Mouse (Mus musculus): ENCODE results near the gene Zfp488. TPM values are rescaled to one million over a fixed set of nuclear protein-coding genes. Genes with fewer than 3 reads are reported as not detected.

Zfp488 gene
- polyA plus RNA-seq, 1 experiment from 2014 or later: not detected

DNA sequence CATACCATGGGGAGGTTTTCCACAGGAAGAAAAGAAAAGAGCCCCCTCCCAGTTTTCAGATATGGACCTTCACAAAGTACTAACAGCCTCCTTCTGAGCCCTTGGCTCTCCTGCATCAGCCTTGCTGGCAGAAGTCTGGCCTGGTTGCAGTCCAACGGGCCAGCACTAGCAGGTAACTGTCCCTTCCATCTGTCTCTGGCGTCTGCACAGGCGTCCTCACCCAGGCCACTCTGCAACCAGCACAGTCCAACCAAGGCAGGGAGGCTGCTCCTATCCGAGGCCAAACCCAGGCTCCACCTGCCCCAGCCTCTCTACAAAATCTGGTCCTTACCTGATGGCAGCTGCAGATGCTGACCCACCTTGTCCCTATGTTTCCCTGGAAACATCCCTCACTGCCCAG lies 13.4 kb upstream of the Zfp488 start:
- 68% methylated on average over 4 of the region's 4 CpGs for WGBS
- Histone ChIP-seq H3K4me2 (no peak overlapping the region), H3K4me1 (replicated peaks) (peaks cover 11% of the 10 kb centered on the region), H3K36me3 (no peaks in the 10 kb centered on the region), H3K27me3 (replicated peaks) (no peaks in the 10 kb centered on the region; the same call in 1 of the 2 replicates), H3K9ac (no peak overlapping the region), H3K9me3 (replicated peaks) (no peaks in the 10 kb centered on the region), H3K4me3 (no peak overlapping the region), H3K27ac (ENCODE audit: poor library complexity, severe bottlenecking) (no peak overlapping the region)
- ATAC-seq (ENCODE audit: insufficient number of reproducible peaks, low FRiP score): no peak

GRCm38 (mm10) chr14:33989201-33989600 lies 10.6 kb upstream of the Zfp488 start:
- Histone ChIP-seq H3K9me3 (replicated peaks) (no peaks in the 10 kb centered on the region), H3K36me3 (no peaks in the 10 kb centered on the region), H3K4me2 (no peak overlapping the region), H3K27ac (ENCODE audit: poor library complexity, severe bottlenecking) (no peak overlapping the region), H3K4me1 (replicated peaks) (peaks cover 7% of the 10 kb centered on the region), H3K4me3 (no peak overlapping the region), H3K9ac (no peak overlapping the region), H3K27me3 (replicated peaks) (no peaks in the 10 kb centered on the region; the same call in 1 of the 2 replicates)
- ATAC-seq (ENCODE audit: insufficient number of reproducible peaks, low FRiP score): no peak
- 48% methylated on average over 3 of the region's 3 CpGs for WGBS

- no peak for ATAC-seq (ENCODE audit: insufficient number of reproducible peaks, low FRiP score)
Observed at GRCm38 (mm10) chr14:33977748-33978147, 816 bp downstream of the Zfp488 start.

GRCm38 (mm10) chr14:33974752-33975151 lies 3.8 kb downstream of the Zfp488 start:
- no peak overlapping the region for H3K9ac ChIP-seq
- H3K4me1 ChIP-seq (replicated peaks): peaks cover 7% of the 10 kb centered on the region; the same call in 1 of the 2 replicates
- no peak for ATAC-seq (ENCODE audit: insufficient number of reproducible peaks, low FRiP score)
- H3K9me3 ChIP-seq (replicated peaks): no peaks in the 10 kb centered on the region
- no peak overlapping the region for H3K27ac ChIP-seq (ENCODE audit: poor library complexity, severe bottlenecking)
- WGBS: 55% methylated on average over 5 of the region's 5 CpGs
- H3K36me3 ChIP-seq: no peaks in the 10 kb centered on the region
- H3K4me3 ChIP-seq: no peak overlapping the region
- peaks cover 30% of the 10 kb centered on the region for H3K27me3 ChIP-seq (replicated peaks)
- H3K4me2 ChIP-seq: no peak overlapping the region

More at GRCm38 (mm10) chr14:33977748-33978147, 816 bp downstream of the Zfp488 start:
- 47% methylated on average over 7 of the region's 7 CpGs for WGBS
- Histone ChIP-seq H3K4me1 (replicated peaks) (peaks cover 7% of the 10 kb centered on the region; the same call in 1 of the 2 replicates), H3K9ac (no peak overlapping the region), H3K36me3 (no peaks in the 10 kb centered on the region), H3K27me3 (replicated peaks) (peaks cover 30% of the 10 kb centered on the region), H3K4me3 (no peak overlapping the region), H3K9me3 (replicated peaks) (no peaks in the 10 kb centered on the region), H3K27ac (ENCODE audit: poor library complexity, severe bottlenecking) (no peak overlapping the region), H3K4me2 (no peak overlapping the region)

DNA sequence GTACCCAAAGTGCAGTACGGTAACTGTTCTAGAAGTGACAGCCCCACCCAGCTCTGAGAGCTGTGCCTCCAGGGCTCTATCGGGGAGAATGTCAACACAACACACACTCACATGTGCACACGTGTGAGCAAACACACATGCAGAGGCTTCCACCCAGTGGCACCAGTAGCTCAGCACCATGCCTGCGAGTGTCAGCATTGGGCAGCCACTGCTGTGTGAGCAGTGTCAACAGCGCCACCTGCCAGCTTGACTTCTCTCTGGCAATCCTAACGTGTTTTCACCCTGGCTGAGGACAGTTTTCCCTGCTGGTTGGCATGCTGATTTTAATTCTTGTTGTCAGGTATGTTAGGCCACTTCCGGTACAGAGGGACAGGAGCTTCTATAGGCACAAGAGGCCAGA lies 5.9 kb downstream of the Zfp488 start:
- Histone ChIP-seq H3K4me3 (no peak overlapping the region), H3K36me3 (no peaks in the 10 kb centered on the region), H3K9ac (no peak overlapping the region), H3K4me2 (no peak overlapping the region), H3K27ac (ENCODE audit: poor library complexity, severe bottlenecking) (no peak overlapping the region), H3K9me3 (replicated peaks) (no peaks in the 10 kb centered on the region), H3K27me3 (replicated peaks) (peaks cover 13% of the 10 kb centered on the region), H3K4me1 (replicated peaks) (no peaks in the 10 kb centered on the region)
- WGBS: 40% methylated on average over 7 of the region's 7 CpGs
- no peak for ATAC-seq (ENCODE audit: insufficient number of reproducible peaks, low FRiP score)

DNA sequence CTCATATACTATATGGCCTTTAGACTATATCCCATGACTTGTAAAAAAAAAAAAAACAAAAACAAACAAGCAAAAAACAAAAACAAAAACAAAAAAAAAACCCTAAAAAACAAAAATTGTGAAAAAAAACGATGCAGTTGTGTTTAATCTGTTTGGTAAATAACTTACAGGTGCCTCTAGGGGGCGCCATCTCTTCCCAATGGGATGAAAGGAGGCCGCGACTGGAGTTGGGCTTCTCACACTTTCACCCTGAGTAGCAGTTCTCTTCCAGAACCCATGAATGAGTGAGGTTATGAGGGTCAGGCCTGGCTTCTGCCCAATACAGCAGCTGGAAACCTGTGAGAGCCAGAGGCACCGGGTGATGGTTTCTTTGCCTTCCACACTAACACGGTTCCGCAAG lies 12.9 kb downstream of the Zfp488 start:
- Histone ChIP-seq H3K9ac (no peak overlapping the region), H3K36me3 (no peaks in the 10 kb centered on the region), H3K4me1 (replicated peaks) (no peaks in the 10 kb centered on the region), H3K4me3 (no peak overlapping the region), H3K27ac (ENCODE audit: poor library complexity, severe bottlenecking) (no peak overlapping the region), H3K9me3 (replicated peaks) (no peaks in the 10 kb centered on the region), H3K4me2 (no peak overlapping the region), H3K27me3 (replicated peaks) (peaks cover 3% of the 10 kb centered on the region; the same call in 1 of the 2 replicates)
- WGBS: 56% methylated on average over 7 of the region's 7 CpGs
- no peak for ATAC-seq (ENCODE audit: insufficient number of reproducible peaks, low FRiP score)

GRCm38 (mm10) chr14:33959341-33959740 lies 19.2 kb downstream of the Zfp488 start:
- Histone ChIP-seq H3K4me3 (no peak overlapping the region), H3K36me3 (no peaks in the 10 kb centered on the region), H3K4me1 (replicated peaks) (peaks cover 15% of the 10 kb centered on the region), H3K9me3 (replicated peaks) (no peaks in the 10 kb centered on the region), H3K4me2 (no peak overlapping the region), H3K27ac (ENCODE audit: poor library complexity, severe bottlenecking) (no peak overlapping the region), H3K27me3 (replicated peaks) (peaks cover 11% of the 10 kb centered on the region), H3K9ac (no peak overlapping the region)
- 13% methylated on average over 9 of the region's 9 CpGs for WGBS
- ATAC-seq (ENCODE audit: insufficient number of reproducible peaks, low FRiP score): no peak

DNA sequence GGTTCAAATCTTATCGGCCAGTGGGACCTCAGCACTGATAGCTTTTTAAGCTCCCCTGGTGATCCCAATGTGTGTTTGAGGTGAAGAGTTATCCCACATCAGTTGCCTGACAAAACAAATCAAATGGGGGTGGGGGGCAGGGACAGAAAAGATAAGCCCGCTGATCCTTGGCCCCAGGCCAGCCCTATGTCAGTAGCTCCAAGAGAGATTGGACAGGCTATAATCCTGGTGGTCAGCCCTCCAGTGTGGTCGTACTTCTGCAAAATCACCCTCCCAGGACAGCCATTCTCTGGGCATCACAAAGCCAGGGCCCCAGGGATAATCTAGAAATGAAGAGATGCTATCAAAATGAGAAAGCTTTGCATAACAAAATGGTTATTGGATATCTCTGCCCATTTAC lies 19.7 kb downstream of the Zfp488 start:
- H3K9ac ChIP-seq: no peak overlapping the region

DNA sequence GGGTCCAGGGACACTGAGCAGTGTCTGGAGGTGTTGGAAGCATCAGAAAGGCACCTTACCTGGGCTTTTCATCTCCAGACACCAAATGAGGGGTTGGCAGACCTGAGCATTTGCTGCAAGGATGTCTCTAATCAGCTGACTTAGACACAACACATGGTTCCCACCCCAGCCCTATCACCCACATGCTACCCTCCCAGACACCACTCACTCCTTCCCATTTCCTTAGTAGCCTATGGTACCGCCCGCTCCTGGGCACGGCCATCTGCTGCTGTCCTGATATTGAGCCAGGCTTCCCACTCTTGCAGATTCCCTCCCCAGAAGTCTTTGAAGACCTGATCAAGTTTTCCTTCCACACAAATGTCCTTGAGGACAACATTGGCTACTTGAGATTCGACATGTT lies 20.4 kb downstream of the Zfp488 start:
- Histone ChIP-seq H3K4me2 (no peak overlapping the region), H3K9me3 (replicated peaks) (no peaks in the 10 kb centered on the region), H3K4me3 (no peak overlapping the region), H3K4me1 (replicated peaks) (peaks cover 15% of the 10 kb centered on the region), H3K27ac (ENCODE audit: poor library complexity, severe bottlenecking) (no peak overlapping the region), H3K36me3 (no peaks in the 10 kb centered on the region), H3K27me3 (replicated peaks) (peaks cover 11% of the 10 kb centered on the region), H3K9ac (no peak overlapping the region)
- WGBS: 59% methylated on average over 4 of the region's 4 CpGs
- ATAC-seq (ENCODE audit: insufficient number of reproducible peaks, low FRiP score): no peak

More for the DNA sequence above, 19.7 kb downstream of the Zfp488 start:
- Histone ChIP-seq H3K9me3 (replicated peaks) (no peaks in the 10 kb centered on the region), H3K36me3 (no peaks in the 10 kb centered on the region), H3K4me2 (no peak overlapping the region), H3K4me1 (replicated peaks) (peaks cover 15% of the 10 kb centered on the region), H3K4me3 (no peak overlapping the region), H3K27me3 (replicated peaks) (peaks cover 11% of the 10 kb centered on the region), H3K27ac (ENCODE audit: poor library complexity, severe bottlenecking) (no peak overlapping the region)
- no peak for ATAC-seq (ENCODE audit: insufficient number of reproducible peaks, low FRiP score)
- WGBS: 1% methylated on average over 3 of the region's 3 CpGs

- Histone ChIP-seq H3K4me2 (no peak overlapping the region), H3K9ac (no peak overlapping the region), H3K9me3 (replicated peaks) (no peaks in the 10 kb centered on the region), H3K4me1 (replicated peaks) (peaks cover 15% of the 10 kb centered on the region), H3K27me3 (replicated peaks) (peaks cover 8% of the 10 kb centered on the region; the same call in 1 of the 2 replicates), H3K4me3 (no peak overlapping the region), H3K36me3 (no peaks in the 10 kb centered on the region), H3K27ac (ENCODE audit: poor library complexity, severe bottlenecking) (no peak overlapping the region)
- ATAC-seq (ENCODE audit: insufficient number of reproducible peaks, low FRiP score): no peak
- WGBS: 60% methylated on average over 13 of the region's 13 CpGs
Observed at GRCm38 (mm10) chr14:33956055-33956454, 22.5 kb downstream of the Zfp488 start.

DNA sequence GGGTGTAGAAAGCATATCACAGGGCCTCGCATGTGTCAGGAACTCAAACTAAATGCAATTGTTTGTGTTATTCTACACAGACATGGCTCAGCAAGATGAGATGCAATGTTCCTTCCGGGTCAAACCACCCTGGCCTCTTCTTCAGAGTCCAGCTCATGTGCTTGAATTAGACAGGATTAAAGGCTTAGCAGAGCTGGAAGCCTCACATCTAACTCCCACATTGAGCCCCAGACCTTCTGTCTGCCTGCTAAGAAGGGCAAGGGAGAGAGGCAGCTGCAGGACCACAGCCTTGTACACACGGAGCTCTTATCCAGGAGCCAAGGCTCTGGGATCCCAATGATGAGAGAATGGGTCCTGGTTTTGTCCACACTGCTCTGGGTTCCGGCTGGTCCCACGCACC lies 24.8 kb downstream of the Zfp488 start, which contains the start of gene Rbp3:
Rbp3 (plus strand) TSS at position 243 of the 400 bp plus-strand sequence.
- H3K27me3 ChIP-seq (replicated peaks): peaks cover 8% of the 10 kb centered on the region; the same call in 1 of the 2 replicates
- peaks cover 9% of the 10 kb centered on the region for H3K4me1 ChIP-seq (replicated peaks)
- H3K9ac ChIP-seq: no peak within 1 kb of the TSS
- no peaks in the 10 kb centered on the region for H3K36me3 ChIP-seq
- H3K9me3 ChIP-seq (replicated peaks): no peaks in the 10 kb centered on the region
- no peak within 1 kb of the TSS for H3K4me2 ChIP-seq
- no peak within 1 kb of the TSS for H3K4me3 ChIP-seq
- no peak within 1 kb of the TSS for H3K27ac ChIP-seq (ENCODE audit: poor library complexity, severe bottlenecking)
- no peak for ATAC-seq (ENCODE audit: insufficient number of reproducible peaks, low FRiP score)
- 79% methylated on average over 5 of the region's 5 CpGs for WGBS

All from heart, embryonic 12.5 days (tissue).